Mouse (Mus musculus) effector memory CD4-positive, alpha-beta T cell, adult 7 months (primary cell): ENCODE results near the gene Faap24. TPM values are rescaled to one million over a fixed set of nuclear protein-coding genes. Genes with fewer than 3 reads are reported as not detected.

Source experiments
- polyA plus RNA-seq: library from polyadenylated mRNA; unstranded; fragments of 100-300 nt; shearing (Covaris generic); gene quantifications from one replicate; pipeline ENCODE4 v1.2.1, GENCODE M21; 2017

The Faap24 gene
- polyA plus RNA-seq, result 17.5 TPM

GRCm38 (mm10) chr7:35396542-35397168, at the start of gene Faap24, which contains the start of gene Cep89:
Faap24 (minus strand) TSS chr7:35396836.
Cep89 (plus strand) TSS chr7:35397035.

Other genes starting within 250 kb of the Faap24 start
- 0.83 TPM for gene Slc7a10, start 210.5 kb downstream of the Faap24 start, polyA plus RNA-seq
- 0.76 TPM for gene Lrp3, start 181.3 kb downstream of the Faap24 start, polyA plus RNA-seq
- gene Gpatch1, start 78.4 kb downstream of the Faap24 start, polyA plus RNA-seq, result 13.6 TPM
- 0.73 TPM for gene Rhpn2, start 62.7 kb downstream of the Faap24 start, polyA plus RNA-seq
- gene Cep89, start 199 bp upstream of the Faap24 start, polyA plus RNA-seq, result 14.9 TPM
- not detected for gene Slc7a9, start 52.0 kb upstream of the Faap24 start, polyA plus RNA-seq
- gene Tdrd12, start 140.9 kb upstream of the Faap24 start, polyA plus RNA-seq, result not detected
- gene Nudt19, start 159.5 kb upstream of the Faap24 start, polyA plus RNA-seq, result 21.2 TPM
- gene Rgs9bp, start 188.7 kb upstream of the Faap24 start, polyA plus RNA-seq, result not detected
- 42.1 TPM for gene Ankrd27, start 189.4 kb upstream of the Faap24 start, polyA plus RNA-seq